Mouse (Mus musculus) layer of hippocampus, postnatal 10 days (tissue): Measurements from ENCODE around the gene Cdkn1b. TPM values are rescaled to one million over a fixed set of nuclear protein-coding genes. Genes with fewer than 3 reads are reported as not detected.

Experiments
- DNase-seq, 2 experiments: peaks; one replicate each; pipeline ENCODE4 v3.0.0; 2021; ENCODE audit warnings: low spot score in 2 of 2
- total RNA-seq, 2 experiments: library from RNA; stranded (reverse); gene quantifications; 2 replicates each; pipeline ENCODE4 v1.2.3; 2021

The Cdkn1b gene
- total RNA-seq, 2 experiments from 2014 or later, result 54.2 to 58.4 TPM

GRCm38 (mm10) chr6:134966681-134967080 is 46.5 kb downstream of the Cdkn1b start:
- no peak for DNase-seq

- DNase-seq, result no peak
Measured at GRCm38 (mm10) chr6:134968326-134968725, 48.1 kb downstream of the Cdkn1b start.

GRCm38 (mm10) chr6:134969498-134969897 is 49.3 kb downstream of the Cdkn1b start:
- DNase-seq, result no peak

- DNase-seq, result no peak
Measured at GRCm38 (mm10) chr6:134972096-134972495, 51.9 kb downstream of the Cdkn1b start.

Other genes with a start within 250 kb of the Cdkn1b start
- gene Dusp16, start 127.8 kb upstream of the Cdkn1b start, total RNA-seq, result 1 to 10 TPM; 7.3 to 7.6 TPM
- 10 to 100 TPM; 11.6 to 12.4 TPM for gene Crebl2, start 90.2 kb upstream of the Cdkn1b start, total RNA-seq
- gene Gpr19, start 21.8 kb upstream of the Cdkn1b start, total RNA-seq, result 10 to 100 TPM; 27.1 to 27.2 TPM
- gene Apold1, start 61.3 kb downstream of the Cdkn1b start, total RNA-seq, result 1 to 10 TPM; 4.0 to 4.8 TPM
- 10 to 100 TPM; 52.4 to 55.2 TPM for gene Ddx47, start 91.2 kb downstream of the Cdkn1b start, total RNA-seq
- under 1 TPM; 0.16 TPM for gene Gprc5a, start 145.2 kb downstream of the Cdkn1b start, total RNA-seq
- not detected for gene Gprc5d, start 197.9 kb downstream of the Cdkn1b start, total RNA-seq